Mouse (Mus musculus) CH12.LX (cell line): ENCODE measurements at regions not wholly inside any gene's neighbourhood (a gene's known extent, or its start where the extent isn't known, plus 50 kb on each side); places are given as distances from the start of the nearest gene placed in this dataset.

Experiments used
- DNase-seq: peaks from one replicate; pipeline ENCODE4 v3.0.0-alpha.2; 2013; ENCODE audit errors: extremely low read depth
- H3K27ac ChIP-seq: 2 replicates; pipeline ENCODE4 v1.5.1; 2012; ENCODE audit warnings: low read depth, mild to moderate bottlenecking, control low read depth, moderate library complexity; ENCODE audit not compliant: insufficient read depth
- H3K27me3 ChIP-seq: replicated peaks from 2 replicates; pipeline ENCODE3; 2012; ENCODE audit warnings: inconsistent platforms
- H3K36me3 ChIP-seq, 2 experiments: replicated peaks in 1 of 2; 2 replicates each; pipeline versions ENCODE3 to v1.6.1; 2012; ENCODE audit warnings: inconsistent platforms in 1 of 2, low read length in 1 of 2, mild to moderate bottlenecking in 1 of 2, mixed read lengths in 1 of 2, moderate library complexity in 1 of 2; ENCODE audit not compliant: control insufficient read depth in 1 of 2, insufficient read depth in 1 of 2
- H3K4me1 ChIP-seq, 2 experiments: 2 replicates each; pipeline ENCODE4 v1.6.1; 2012; ENCODE audit warnings: inconsistent platforms in 1 of 2, moderate library complexity in 1 of 2; ENCODE audit not compliant: insufficient read depth in 2 of 2, control insufficient read depth in 1 of 2
- H3K4me2 ChIP-seq: 2 replicates; pipeline ENCODE4 v1.6.1; 2012; ENCODE audit warnings: low read depth, mild to moderate bottlenecking, control low read depth; ENCODE audit not compliant: poor library complexity, insufficient read depth, severe bottlenecking
- H3K4me3 ChIP-seq, 3 experiments: fragments of 150-350 bp in 1 of 3; sonication (generic) in 1 of 3; replicated peaks in 1 of 3; 2 replicates each; pipeline versions ENCODE3 to v1.5.1; 2011 to 2012; ENCODE audit warnings: low read depth in 2 of 3, low read length in 2 of 3, mild to moderate bottlenecking in 2 of 3, moderate library complexity in 2 of 3, control low read depth in 1 of 3, improper control_type of control experiment in 1 of 3, inconsistent platforms in 1 of 3, mixed read lengths in 1 of 3; ENCODE audit not compliant: poor library complexity in 1 of 3
- H3K79me2 ChIP-seq: replicated peaks from 2 replicates; pipeline ENCODE4 v1.6.1; 2012; ENCODE audit warnings: mild to moderate bottlenecking, moderate library complexity; ENCODE audit not compliant: control insufficient read depth, poor library complexity, insufficient read depth, severe bottlenecking; ENCODE audit errors: extremely low read depth
- H3K9ac ChIP-seq: 2 replicates; pipeline ENCODE4 v1.6.1; 2012; ENCODE audit warnings: low read depth, mild to moderate bottlenecking, control low read depth, moderate library complexity; ENCODE audit not compliant: insufficient read depth
- H3K9me3 ChIP-seq: replicated peaks from 2 replicates; pipeline ENCODE3; 2012; ENCODE audit warnings: low read length, inconsistent platforms, mixed read lengths
- CHD1 ChIP-seq: IDR thresholded peaks from 2 replicates; pipeline ENCODE4 v1.6.1; 2012; ENCODE audit warnings: low read depth, low read length, improper control_type of control experiment, inconsistent platforms
- ELF1 ChIP-seq: IDR thresholded peaks from 2 replicates; pipeline ENCODE4 v1.6.1; 2014; ENCODE audit warnings: low read depth, mild to moderate bottlenecking, inconsistent platforms, low read length, improper control_type of control experiment
- EP300 ChIP-seq: IDR thresholded peaks from 2 replicates; pipeline ENCODE4 v1.6.1; 2011; ENCODE audit warnings: low read length, improper control_type of control experiment
- HCFC1 ChIP-seq: IDR thresholded peaks from 2 replicates; pipeline ENCODE4 v1.6.1; 2012; ENCODE audit warnings: low read depth, mild to moderate bottlenecking, inconsistent platforms, low read length, improper control_type of control experiment
- IRF4 ChIP-seq: IDR thresholded peaks from 2 replicates; pipeline ENCODE4 v1.6.1; 2014; ENCODE audit warnings: low read depth, mild to moderate bottlenecking, inconsistent platforms, low read length, improper control_type of control experiment
- JUND ChIP-seq: conservative IDR thresholded peaks from 2 replicates; pipeline ENCODE4 v1.6.1; 2011; ENCODE audit warnings: low read depth, low read length, improper control_type of control experiment
- MAZ ChIP-seq: IDR thresholded peaks from 2 replicates; pipeline ENCODE4 v1.6.1; 2012; ENCODE audit warnings: low read depth, mild to moderate bottlenecking, inconsistent platforms, low read length, improper control_type of control experiment, moderate library complexity
- MEF2A ChIP-seq: IDR thresholded peaks from 2 replicates; pipeline ENCODE4 v1.6.1; 2014; ENCODE audit warnings: low read depth, mild to moderate bottlenecking, inconsistent platforms, low read length, improper control_type of control experiment, borderline replicate concordance
- MYC ChIP-seq: IDR thresholded peaks from 2 replicates; pipeline ENCODE4 v1.6.1; 2011; ENCODE audit warnings: low read depth, mild to moderate bottlenecking, improper control_type of control experiment, low read length
- NELFE ChIP-seq: IDR thresholded peaks from 2 replicates; pipeline ENCODE4 v1.6.1; 2011; ENCODE audit warnings: low read depth, low read length, improper control_type of control experiment
- POLR2A ChIP-seq: IDR thresholded peaks from 2 replicates; pipeline ENCODE4 v1.6.1; 2011; ENCODE audit warnings: low read depth, mild to moderate bottlenecking, improper control_type of control experiment, low read length
- POLR2AphosphoS2 ChIP-seq: IDR thresholded peaks from 2 replicates; pipeline ENCODE4 v1.6.1; 2011; ENCODE audit warnings: low read depth, low read length, improper control_type of control experiment
- RAD21 ChIP-seq: IDR thresholded peaks from 2 replicates; pipeline ENCODE4 v1.6.1; 2011; ENCODE audit warnings: low read depth, mild to moderate bottlenecking, low read length, improper control_type of control experiment, moderate library complexity
- RCOR1 ChIP-seq: conservative IDR thresholded peaks from 2 replicates; pipeline ENCODE4 v1.6.1; 2012; ENCODE audit warnings: low read depth, mild to moderate bottlenecking, inconsistent platforms, low read length, improper control_type of control experiment
- SIN3A ChIP-seq: IDR thresholded peaks from 2 replicates; pipeline ENCODE4 v1.6.1; 2012; ENCODE audit warnings: low read length, improper control_type of control experiment, inconsistent platforms
- TBP ChIP-seq: conservative IDR thresholded peaks from 2 replicates; pipeline ENCODE4 v1.6.1; 2011; ENCODE audit warnings: low read depth, low read length, improper control_type of control experiment
- TCF12 ChIP-seq: IDR thresholded peaks from 2 replicates; pipeline ENCODE4 v1.6.1; 2014; ENCODE audit warnings: low read depth, mild to moderate bottlenecking, inconsistent platforms, low read length, improper control_type of control experiment
- USF2 ChIP-seq: conservative IDR thresholded peaks from 2 replicates; pipeline ENCODE4 v1.6.1; 2011; ENCODE audit warnings: low read depth, low read length, improper control_type of control experiment
- ZC3H11A ChIP-seq: IDR thresholded peaks from 2 replicates; pipeline ENCODE4 v1.6.1; 2012; ENCODE audit warnings: low read depth, mild to moderate bottlenecking, inconsistent platforms, low read length, improper control_type of control experiment
- ZNF384 ChIP-seq: IDR thresholded peaks from 2 replicates; pipeline ENCODE4 v1.6.1; 2012; ENCODE audit warnings: low read depth, low read length, improper control_type of control experiment, inconsistent platforms
- dilution Hi-C: fragments of 300-500 bp; cut with MboI; formaldehyde crosslinking; loops from 2 replicates; pipeline ENCODE4 v1.14.3; 2020; ENCODE audit warnings: low sequenced_read_pairs; ENCODE audit not compliant: extremely low pct_unique_long_range_greater_than_20kb, extremely low pct_ligation_motif_present
- in situ Hi-C: fragments of 300-500 bp; cut with MboI; formaldehyde crosslinking; loops from 3 replicates; pipeline ENCODE4 v1.14.3; 2019; ENCODE audit warnings: low sequenced_read_pairs, low pct_ligation_motif_present, low pct_unique_long_range_greater_than_20kb, mixed read lengths

GRCm38 (mm10) chr1:185629976-185630375, 175.3 kb downstream of the Slc30a10 start:
- no peak for TF ChIP-seq HCFC1
- TF ChIP-seq TBP: no peak
- TF ChIP-seq CHD1: no peak
- no peak for TF ChIP-seq ELF1
- no peak for TF ChIP-seq NELFE
- TF ChIP-seq TCF12: no peak
- no peak for TF ChIP-seq MEF2A
- no peak for TF ChIP-seq RAD21
- TF ChIP-seq POLR2AphosphoS2: no peak
- TF ChIP-seq MYC: no peak
- TF ChIP-seq ZC3H11A: no peak
- no peak for TF ChIP-seq RCOR1
- TF ChIP-seq JUND: no peak
- no peak for TF ChIP-seq EP300
- no peak for TF ChIP-seq MAZ
- TF ChIP-seq POLR2A: no peak
- TF ChIP-seq IRF4: no peak
- no peak overlapping the region for H3K9ac ChIP-seq
- H3K4me2 ChIP-seq: no peak overlapping the region
- dilution Hi-C loops (no loop called here), in situ Hi-C loops (no loop called here)
- H3K9me3 ChIP-seq: peaks cover 14% of the 10 kb centered on the region
- no peaks in the 10 kb centered on the region for H3K79me2 ChIP-seq
- H3K36me3 ChIP-seq: no peaks in the 10 kb centered on the region
- H3K27me3 ChIP-seq: no peaks in the 10 kb centered on the region
- DNase-seq: no peak
- no peak overlapping the region for H3K4me3 ChIP-seq
- H3K4me1 ChIP-seq: no peaks in the 10 kb centered on the region
- no peak overlapping the region for H3K27ac ChIP-seq

DNA sequence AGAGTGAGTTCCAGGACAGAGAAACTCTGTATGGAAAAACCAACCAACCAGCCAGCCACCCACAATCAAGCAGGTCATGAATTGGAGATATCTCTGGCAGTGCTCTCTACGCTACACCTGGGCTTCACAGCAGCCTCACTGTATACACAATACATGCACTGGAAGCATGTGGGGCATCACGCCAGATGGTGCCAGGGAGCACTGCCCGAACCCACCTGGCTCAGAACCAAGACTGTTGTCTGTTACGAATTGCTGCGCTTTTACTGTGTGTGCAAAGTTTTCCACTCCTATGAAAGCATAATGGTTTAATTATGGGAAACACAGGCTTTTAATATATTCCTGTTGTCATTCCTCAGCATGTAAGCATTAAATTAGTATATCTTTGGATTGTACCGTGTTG, 184.0 kb downstream of the Slc30a10 start:
- in situ Hi-C loops: no loop called here
- TF ChIP-seq USF2 (no peak), ZNF384 (no peak), SIN3A (no peak), JUND (no peak)
- Histone ChIP-seq H3K27ac (no peak overlapping the region), H3K79me2 (no peaks in the 10 kb centered on the region), H3K4me1 (no peaks in the 10 kb centered on the region), H3K9ac (no peak overlapping the region), H3K4me3 (no peak overlapping the region), H3K36me3 (no peaks in the 10 kb centered on the region), H3K27me3 (no peaks in the 10 kb centered on the region), H3K9me3 (peaks cover 29% of the 10 kb centered on the region), H3K4me2 (no peak overlapping the region)
- no peak for DNase-seq
- dilution Hi-C loops: no loop called here
